Mouse (Mus musculus) cortical plate, adult 2 months (tissue): Measurements from ENCODE around the gene Mta1.

Source experiments
- CTCF ChIP-seq: fragments of 200-500 bp; IDR thresholded peaks from 2 replicates; pipeline ENCODE4 v1.5.1; 2011; ENCODE audit warnings: mild to moderate bottlenecking, control low read depth, low read length; ENCODE audit not compliant: insufficient read depth; ENCODE audit errors: extremely low read depth
- POLR2A ChIP-seq: fragments of 200-500 bp; IDR thresholded peaks from 2 replicates; pipeline ENCODE4 v1.6.1; 2011; ENCODE audit warnings: mild to moderate bottlenecking, low read length, control low read depth; ENCODE audit not compliant: insufficient read depth; ENCODE audit errors: extremely low read depth

- TF ChIP-seq POLR2A (no peak), CTCF (no peak)
These were observed 86.9 kb downstream of the Mta1 start for GRCm38 (mm10) chr12:113184945-113185344.
